Mouse (Mus musculus) left cerebral cortex, adult 18-20 months (tissue): ENCODE results near the gene Pde1c. TPM values are rescaled to one million over a fixed set of nuclear protein-coding genes. Genes with fewer than 3 reads are reported as not detected.

Experiments used
- microRNA-seq, 2 experiments: library from miRNA; unstranded; fragments of <30 nt; microRNA quantifications; one replicate each; pipeline ENCODE4 v1.2.0; 2021
- total RNA-seq, 2 experiments: library from RNA; stranded (reverse); gene quantifications; 2 replicates each; pipeline ENCODE4 v1.2.3; 2021

Gene Pde1c
- total RNA-seq, 2 experiments from 2014 or later = 4.9 to 7.7 TPM

Small RNA genes within 50 kb of the gene (microRNA-seq; reads per million reads assigned to microRNA genes)
- 0 reads per million in 2 experiments for gene Gm44413

Other genes with a start within 250 kb of the Pde1c start
- 10 to 100 TPM; 12.5 to 13.8 TPM for gene Lsm5, start 135.6 kb upstream of the Pde1c start, total RNA-seq
- gene Avl9, start 145.8 kb upstream of the Pde1c start, total RNA-seq = 10 to 100 TPM; 46.5 to 48.3 TPM
- 10 to 100 TPM; 67.3 to 71.7 TPM for gene Kbtbd2, start 228.7 kb upstream of the Pde1c start, total RNA-seq